Mouse (Mus musculus): ENCODE data around the gene Amigo2.

The Amigo2 gene

DNA sequence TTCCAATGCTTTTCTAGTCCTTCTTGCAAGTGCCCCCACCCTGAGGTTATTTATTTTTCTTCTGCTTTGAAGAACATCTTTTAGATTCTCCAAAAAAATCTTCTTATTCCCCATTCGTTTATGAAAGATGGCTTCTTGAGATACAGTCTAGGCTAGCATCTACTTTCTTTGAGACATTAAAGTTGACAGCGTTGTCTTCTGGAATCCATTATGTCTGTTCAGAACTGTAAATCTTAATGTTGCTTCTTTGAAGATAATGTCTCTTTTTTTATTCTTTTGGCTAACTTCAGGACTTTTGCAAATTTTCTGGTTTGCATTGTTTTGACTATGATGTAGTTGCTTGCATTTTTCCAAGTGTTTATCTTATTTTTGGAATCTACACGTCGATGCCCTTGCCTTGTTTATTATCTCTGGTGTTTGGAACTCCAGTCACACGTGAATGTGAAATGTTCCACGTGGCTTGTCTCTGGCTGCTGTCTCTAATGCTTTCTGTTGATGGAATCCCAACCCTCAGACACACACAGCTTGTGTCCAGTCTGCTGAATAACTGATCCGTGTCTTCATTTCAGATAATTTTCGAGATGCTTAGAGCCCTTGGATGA lies 20.1 kb upstream of the Amigo2 start:
- DNase-seq (ENCODE audit: low spot score) = no peak

DNA sequence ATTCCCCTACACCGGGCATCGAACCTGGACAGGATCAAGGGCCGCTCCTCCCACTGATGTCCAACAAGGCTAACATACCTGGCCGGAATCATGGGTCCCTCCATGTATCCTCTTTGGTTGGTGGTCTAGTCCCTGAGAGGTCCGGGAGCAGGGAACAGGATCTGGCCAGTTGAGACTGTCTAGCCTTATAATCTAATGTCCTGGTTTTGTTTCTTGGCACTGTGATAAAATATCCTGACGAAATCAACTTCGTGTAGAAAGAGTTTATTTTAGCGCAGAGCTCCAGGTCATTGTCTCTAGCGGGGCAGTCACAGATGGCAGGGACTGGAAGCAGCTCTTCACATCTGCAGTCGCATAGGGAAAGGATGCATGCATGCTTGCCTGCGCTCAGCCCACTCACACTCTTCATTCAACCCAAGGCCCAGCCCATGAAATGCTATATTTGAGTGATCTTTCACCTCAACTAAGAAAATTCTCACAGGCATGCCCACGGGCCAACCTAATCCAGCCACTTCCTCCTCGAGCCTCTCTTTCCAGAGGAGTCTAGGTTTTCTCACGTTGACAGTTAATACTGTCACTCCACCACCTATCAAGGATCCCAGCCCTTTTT lies 19.3 kb upstream of the Amigo2 start:
- no peak for DNase-seq (ENCODE audit: low spot score)

DNA sequence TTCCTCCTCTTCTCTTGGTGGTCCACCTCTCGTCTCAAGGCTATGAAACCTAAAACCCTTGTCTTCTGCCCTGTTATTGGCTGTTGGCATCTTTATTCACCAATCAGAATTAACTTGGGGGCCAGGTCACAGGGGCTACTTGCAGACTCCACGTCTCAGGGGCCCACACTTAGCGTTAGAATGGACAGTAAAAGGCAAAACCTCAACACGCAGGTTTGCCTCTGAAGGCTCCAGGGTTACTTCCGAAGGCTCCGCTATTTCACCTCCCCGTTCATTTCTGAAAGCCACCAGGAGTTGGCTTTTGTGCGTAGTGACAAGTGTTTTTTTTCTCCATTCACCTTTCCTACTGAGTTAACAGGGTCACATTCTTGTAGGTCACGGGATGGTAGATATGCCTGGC lies 15.2 kb upstream of the Amigo2 start:
- DNase-seq (ENCODE audit: low spot score) = no peak

DNA sequence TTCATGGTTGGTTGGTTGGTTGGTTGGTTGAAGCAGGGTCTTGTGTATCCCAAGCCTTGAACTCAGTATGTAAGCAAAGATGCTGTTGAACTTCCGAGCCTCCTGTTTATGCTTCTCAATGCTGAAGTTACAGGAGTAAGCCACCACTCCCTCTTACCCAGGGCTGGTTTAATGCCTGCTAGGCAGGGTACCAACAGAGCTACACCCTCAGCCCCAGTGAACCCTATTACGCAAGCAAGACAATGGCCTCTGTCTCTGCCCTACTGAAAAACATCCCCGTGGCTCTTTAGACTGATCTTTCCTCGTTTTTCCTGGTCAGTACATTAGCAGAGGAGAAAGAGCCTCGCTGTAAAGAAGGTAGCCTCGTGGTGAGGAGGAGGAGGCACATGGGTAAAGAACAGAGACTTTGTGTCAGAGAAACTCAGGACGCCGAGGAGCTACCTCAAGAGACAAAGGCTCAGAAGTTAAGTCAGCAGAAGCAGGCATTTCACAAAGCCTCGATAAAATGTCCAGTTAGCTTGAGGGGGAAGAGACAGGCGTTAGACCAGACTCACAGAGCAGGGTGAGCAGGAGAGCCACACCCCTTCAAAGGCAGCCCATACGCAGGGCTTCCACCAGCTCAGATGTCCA lies 13.0 kb upstream of the Amigo2 start:
- DNase-seq (ENCODE audit: low spot score) = no peak

DNA sequence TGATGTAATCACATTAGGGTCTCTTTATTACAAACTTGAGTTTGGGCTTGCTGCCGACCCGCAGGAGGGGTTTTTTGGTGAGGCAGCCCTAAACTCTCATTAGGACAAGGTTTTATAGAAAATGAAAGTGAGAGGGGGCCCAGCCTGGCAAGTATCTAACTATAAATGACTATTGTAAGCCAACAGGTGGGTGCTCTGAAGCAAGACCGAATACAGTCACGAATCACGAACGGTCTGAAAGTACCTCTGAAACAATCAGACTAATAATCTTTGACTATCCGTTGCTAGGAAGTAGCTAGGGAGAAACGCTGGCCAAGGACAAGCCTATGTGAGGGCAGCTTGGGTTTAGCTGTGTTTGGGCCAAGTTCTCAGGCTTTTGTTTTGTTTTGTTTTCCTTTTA lies 12.2 kb upstream of the Amigo2 start:
- peak; percentile 47 for DNase-seq (ENCODE audit: low spot score)

DNA sequence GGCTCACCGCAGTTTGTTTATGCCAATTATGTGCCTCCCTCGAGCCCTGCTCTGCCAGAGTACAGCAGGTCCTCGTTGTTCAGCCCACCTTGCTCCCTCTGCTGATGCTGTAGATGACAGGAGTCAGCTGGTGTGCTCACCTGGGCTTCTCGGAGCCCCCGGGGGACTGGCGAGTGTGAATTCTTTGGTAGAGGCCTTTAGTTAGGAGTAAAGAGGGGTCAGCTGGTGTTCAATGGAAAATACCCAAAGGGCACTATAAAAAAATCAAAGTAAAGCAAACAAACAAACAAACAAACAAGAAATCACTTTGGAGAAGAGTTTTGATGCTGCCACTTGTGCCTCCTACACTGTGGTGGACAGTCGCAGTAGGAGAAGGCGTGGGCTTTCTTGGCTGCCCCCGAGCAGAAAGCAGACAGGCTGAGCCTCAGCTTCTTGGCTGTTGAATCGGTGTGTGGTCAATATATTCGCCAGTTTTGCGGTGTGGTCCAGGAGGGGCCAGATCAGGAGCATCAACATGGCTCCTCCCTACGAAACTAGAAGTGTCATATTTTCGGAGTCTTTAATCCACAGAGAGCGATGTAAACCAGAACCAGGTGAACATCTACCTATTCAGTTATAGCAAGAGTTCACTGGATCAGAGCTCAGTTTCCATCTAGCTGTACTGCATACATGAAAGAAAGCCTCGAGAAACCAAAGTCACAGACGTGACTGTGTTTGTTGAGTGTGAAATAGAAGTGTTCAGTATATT lies 11.6 kb upstream of the Amigo2 start:
- no peak for DNase-seq (ENCODE audit: low spot score)

DNA sequence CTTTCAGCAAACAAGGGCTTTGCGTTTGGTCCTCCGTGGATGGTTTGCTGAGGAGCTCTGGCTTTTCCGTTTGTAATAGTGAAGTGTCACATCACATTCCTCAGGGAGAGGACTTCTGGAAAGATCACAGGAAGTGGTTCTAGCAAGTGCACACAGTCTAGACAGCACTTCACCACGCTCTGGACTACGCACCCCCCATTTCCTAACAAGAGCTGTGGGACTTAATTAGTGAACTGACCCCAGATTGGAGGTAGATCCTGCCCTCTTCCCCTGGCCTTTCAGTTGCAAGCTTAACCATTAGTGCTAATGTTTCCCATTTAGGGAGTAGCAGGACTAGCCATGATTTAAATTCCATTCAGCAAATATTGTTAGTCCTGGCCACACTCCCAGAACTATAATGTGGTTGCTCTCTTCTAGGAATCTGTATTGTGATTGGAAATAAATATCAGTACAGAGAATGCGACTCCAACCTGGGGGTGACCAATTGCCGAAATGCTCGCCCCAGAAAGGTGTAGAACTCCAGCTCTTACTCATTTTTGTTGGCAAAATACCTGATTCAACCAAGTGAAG lies 10.2 kb upstream of the Amigo2 start:
- no peak for DNase-seq (ENCODE audit: low spot score)

DNA sequence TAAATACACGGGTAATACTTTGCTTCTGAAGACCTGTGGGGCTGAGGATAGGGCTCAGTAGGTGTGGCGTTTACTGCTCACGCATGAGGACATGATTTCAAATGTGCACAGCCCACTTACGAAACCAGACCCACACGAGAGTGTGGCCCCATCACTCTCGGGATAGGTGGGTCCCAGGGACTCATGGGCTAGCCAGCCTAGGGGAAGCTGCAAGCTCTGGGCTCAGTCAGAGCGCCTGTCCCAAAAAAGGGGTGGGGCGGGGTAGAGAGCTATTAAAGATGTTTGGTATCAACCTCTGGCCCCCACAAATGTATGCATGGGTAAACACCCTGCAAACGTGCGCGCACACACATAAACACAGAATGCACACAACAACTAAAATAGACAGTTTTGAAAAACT lies 9.3 kb upstream of the Amigo2 start:
- DNase-seq (ENCODE audit: low spot score) = no peak

DNA sequence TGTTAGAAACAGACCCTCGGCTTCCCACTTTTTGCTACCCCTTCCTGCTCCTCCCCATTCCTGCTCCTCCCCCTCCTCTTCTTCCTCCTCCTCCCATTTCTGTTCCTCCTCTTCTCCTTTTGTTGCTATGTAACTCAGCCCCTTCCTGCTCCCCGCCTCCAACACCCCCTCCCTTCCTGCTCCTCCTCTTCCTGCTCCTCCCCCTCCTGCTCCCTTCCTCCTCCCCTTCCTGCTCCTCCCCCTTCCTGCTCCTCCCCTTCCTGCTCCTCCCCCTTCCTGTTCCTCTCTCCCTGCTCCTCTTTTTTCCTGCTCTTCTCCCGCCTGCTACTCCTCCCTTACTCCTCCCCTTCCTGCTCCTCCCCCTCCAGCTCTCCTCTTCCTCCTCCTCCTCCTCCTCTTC lies 8.7 kb upstream of the Amigo2 start:
- no peak for DNase-seq (ENCODE audit: low spot score)

DNA sequence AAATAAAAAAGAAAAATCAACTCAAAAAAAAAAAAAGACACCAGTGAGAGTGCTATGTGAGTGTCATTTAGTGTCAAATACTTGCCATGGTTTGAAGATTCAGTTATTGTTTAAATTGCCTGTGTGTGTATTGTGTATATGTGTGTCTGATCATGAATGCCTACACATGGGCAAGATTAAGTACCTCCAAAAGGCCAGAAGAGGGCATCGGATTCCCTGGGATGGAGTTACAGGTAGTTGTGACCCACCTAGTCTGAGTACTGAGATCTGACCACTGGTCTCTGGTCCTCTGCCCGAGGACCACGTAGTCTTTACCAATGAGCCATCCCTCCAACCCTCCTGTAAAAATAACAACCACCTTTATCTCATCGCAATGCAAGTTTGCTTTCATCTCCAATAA lies 7.3 kb upstream of the Amigo2 start:
- DNase-seq (ENCODE audit: low spot score) = no peak

DNA sequence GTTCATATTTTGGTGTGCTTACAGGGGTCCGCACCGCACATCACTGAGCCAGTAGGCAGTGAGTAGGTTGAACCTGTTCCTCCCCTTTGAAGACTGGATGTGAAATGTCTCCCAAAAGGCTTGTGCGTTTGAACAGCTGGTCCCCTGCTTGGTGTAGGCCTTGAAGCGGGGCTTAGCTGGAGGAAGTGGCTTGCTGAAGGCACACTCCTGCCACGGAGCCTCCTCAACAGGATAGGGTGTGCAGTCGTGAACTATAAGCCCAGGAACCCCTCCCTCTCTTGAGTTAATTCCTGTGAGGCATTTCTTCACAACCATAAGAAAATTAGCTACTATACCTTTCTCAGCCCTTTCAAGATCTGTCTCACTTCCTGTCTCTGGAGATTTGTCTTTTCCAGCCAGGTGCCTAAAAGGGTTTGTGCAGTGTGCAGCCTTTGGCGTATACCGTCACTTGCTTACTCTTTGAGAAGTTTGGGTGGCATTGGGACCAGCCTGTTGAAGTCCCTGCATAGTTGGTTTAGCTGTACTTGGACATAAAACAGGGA lies 5.5 kb upstream of the Amigo2 start:
- DNase-seq (ENCODE audit: low spot score) = no peak

DNA sequence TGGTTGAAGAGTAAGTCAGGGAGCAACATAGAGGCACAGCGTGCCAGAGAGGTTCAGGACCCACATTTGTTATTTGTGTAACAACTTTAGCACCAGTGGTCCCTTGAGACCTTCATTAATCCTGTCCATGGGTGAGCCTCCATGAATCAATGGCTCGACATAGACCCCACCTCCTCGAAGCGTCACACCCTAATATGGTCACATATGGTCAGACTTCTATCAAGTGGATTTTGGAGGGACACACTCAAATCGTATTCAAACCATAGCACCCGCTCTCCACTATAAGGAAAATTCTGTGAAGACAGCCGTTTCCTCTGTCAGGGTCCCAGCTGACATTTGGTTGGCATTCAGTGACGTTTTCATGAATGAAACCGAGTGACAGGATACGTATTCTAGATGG lies 2.2 kb upstream of the Amigo2 start:
- DNase-seq (ENCODE audit: low spot score) = no peak

DNA sequence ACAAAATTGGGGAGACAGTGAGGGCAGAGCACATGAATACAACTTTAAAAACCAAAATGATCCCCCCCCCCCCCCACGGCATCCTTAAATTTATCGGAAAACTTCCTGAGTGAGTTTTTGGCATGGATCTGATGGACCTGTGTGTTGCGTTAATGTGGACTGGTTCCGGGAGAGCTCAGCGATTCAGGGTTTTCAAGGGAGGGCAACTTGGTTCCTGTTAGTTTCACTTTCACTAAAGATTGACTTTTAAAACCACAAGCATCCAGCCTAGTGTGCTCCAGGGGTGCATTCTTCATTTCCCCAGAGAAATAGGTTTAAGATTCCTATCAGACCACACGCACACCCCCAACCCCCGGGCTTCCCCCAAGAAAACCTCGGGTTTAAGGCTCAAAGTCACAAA lies 1.2 kb upstream of the Amigo2 start:
- DNase-seq (ENCODE audit: low spot score) = no peak

DNA sequence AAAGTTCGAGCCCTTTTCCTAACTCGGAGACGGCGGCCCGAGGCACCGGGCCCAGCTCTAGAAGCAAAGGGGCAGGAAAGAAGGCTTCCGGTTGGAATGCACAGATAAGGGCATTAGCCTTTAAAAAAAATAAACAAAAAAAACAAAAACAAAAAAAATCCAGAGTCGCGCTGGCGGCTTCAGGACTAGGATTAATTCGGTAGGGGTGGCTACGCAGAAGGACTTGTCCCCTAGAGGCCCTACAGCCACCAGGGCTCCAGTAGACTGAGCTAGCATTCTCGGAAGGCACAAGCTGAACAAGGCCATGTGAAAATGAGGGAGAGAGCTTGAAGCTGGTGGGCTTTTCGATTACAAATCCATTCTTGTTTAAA lies 689 bp upstream of the Amigo2 start:
- no peak for DNase-seq (ENCODE audit: low spot score)

DNA sequence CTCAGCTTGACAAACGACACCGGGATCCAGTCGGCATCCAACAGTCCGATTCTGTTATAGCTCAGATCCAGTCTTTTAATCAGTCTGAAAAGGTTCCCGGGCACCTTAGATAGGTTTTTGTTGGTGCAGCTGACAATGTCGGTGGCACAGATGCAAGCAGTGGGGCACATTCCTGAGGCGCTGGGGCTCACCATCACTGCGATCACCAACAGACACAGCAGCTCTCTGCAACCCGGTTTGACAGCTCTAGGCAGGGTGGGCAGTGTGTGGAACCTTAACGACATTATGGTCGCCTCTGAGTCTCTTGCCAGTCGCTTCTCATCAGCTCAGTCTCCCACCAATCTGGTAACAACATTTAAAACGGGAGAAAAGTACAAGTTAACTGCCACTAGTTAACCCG lies 831 bp downstream of the Amigo2 start:
- no peak for DNase-seq (ENCODE audit: low spot score)

DNA sequence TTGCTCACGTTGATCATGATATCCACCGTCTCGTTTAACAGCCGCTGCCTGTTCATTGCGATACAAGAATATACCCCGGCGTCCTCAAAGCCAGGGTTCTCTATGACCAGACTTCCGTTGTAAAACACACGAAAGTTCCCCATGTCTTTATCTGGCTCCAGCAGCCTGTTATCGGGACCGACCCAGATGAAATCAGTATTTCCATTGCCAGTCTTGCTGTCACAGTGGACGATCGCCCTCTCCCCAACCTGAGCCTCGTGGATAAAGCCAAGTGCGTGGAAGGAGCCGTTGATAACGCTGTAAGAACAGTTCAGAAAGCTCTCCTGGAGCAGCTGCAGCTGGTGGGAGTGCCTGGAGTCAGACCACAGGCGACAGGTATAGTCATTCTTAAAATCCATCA lies 1.7 kb downstream of the Amigo2 start:
- no peak for DNase-seq (ENCODE audit: low spot score)

DNA sequence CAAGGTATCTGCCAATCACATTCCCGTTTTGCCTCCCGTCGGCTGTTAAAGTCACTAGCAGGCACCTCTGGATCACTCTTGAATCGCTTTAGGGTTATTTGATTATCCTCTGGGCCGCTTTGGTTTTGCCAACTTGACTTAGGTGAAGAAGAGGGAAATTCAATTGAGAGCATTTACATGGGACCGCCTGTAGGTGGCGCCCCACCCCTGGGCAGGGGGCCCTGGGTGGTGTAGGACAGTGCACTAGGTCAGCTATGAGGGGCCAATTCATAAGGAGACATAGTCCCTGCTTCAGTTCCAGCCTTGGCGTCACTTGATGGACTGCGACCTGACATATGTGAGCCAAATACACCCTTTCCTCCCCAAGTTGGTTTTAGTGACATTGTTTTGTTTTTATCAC lies 10.1 kb downstream of the Amigo2 start:
- no peak for DNase-seq (ENCODE audit: low spot score)

DNA sequence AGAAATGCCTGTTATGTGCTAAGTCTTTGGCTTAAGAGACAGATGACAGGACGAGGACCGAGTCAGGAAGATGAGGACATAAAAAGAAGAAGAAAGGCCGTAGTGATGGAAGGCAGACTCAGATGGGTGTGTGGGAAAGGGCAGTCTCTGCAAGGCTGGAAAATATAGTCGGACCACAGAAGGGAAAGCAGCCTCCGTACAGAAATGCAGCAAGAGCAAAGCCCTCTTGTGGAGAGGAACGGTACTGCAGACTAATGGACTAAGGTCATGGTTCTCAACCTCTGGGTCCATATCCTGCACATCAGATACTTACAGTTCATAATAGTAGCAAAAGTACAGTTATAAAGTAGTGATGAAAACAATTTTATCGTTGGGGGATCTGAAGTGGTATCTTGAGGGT lies 11.9 kb downstream of the Amigo2 start:
- no peak for DNase-seq (ENCODE audit: low spot score)

DNA sequence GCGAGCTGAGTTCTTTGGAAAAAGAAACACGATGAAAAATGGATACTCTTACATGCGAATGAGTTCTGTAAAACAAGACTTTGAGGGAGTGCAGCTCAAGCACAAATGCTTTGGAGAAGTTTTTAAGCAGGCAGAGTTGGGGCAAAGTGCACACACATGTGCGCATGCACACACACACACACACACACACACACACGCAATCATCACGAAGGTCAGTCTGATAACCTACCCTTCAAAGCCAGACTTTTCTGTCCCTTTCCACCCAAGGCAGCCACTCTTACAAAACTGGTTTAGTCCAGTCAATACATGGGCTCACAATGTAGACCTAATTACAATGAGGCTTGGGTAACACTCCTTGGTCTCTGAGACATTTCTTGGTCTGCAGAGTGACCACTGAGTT lies 13.0 kb downstream of the Amigo2 start:
- DNase-seq (ENCODE audit: low spot score) = no peak

DNA sequence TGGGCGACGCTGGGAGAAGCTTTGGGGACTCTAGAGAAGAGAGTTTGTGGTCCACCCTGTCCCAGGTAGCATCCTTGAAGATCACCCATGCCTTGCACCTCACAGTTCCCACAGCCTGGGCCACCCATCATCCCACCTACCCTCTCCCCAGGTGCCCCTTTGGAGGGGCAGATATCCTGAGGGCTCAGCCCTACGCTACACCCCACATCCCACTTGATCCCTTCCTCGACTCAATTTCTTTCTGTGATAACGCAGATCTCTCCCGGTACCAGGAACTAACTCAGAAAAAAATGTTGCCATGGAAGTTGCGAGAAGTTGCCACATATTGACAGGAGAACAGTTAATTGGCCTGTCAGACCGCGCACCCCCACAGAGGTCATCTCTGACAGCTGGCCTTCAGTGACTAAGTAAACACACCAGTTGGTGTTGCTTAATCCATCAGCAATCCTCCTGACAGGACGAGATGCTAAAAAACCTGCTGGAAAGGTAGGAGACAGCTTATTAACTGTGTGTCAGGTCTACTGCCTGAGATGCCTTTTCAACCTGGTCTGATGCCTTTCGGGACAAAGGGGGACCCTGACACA lies 17.5 kb downstream of the Amigo2 start:
- no peak for DNase-seq (ENCODE audit: low spot score)

DNA sequence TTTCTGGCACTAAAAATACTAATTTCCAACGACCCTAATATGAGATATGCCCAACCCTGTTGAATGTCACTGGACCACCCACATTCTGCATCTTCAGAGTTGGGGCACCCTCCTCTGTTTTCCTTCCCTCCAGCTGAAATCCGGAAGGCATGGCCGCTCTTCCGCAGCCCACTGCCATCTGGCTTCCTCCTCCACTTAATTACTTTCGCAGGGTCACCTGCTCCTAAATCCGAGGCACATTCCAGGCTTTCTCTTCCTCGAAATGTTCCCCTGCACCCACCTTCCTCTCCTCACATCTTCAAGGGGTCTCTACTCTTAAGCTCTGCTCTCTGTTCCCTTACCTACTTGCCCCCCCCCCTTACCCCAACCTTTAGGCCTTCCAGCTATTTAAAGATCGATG lies 23.1 kb downstream of the Amigo2 start:
- DNase-seq (ENCODE audit: low spot score) = no peak

DNA sequence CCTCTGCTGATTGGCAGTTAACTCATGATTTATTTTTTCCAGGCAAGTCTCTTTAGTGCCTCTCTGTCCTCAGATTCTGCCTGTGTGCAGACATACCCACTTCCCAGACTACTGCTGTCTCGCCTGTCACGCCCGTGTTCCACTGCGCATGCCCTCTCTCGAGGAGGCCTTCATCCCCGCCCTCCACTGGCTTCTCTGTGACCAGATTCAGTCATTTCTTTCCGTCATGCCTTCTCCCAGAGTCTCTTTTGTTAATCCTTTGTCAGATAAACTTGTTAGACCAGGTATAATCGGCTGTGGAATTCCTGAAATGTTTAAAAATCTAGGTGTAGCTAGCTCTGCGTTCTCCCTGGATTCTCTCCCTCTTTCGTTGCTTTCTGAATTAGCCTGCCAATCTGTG lies 23.7 kb downstream of the Amigo2 start:
- no peak for DNase-seq (ENCODE audit: low spot score)

All from ovary, adult 18-20 months (tissue).